Mouse (Mus musculus) lung, adult 2 months (tissue): ENCODE measurements at regions not wholly inside any gene's neighbourhood (a gene's known extent, or its start where the extent isn't known, plus 50 kb on each side); places are given as distances from the start of the nearest gene placed in this dataset.

Experiments
- CTCF ChIP-seq: fragments of 200-500 bp; IDR thresholded peaks from 2 replicates; pipeline ENCODE4 v1.5.1; 2011; ENCODE audit warnings: mild to moderate bottlenecking, low read length, control low read depth; ENCODE audit not compliant: insufficient read depth
- POLR2A ChIP-seq: fragments of 200-500 bp; IDR thresholded peaks from 2 replicates; pipeline ENCODE4 v1.6.1; 2011; ENCODE audit warnings: low read depth, mild to moderate bottlenecking, control low read depth, low read length, borderline replicate concordance; ENCODE audit errors: extremely low read depth

- TF ChIP-seq POLR2A (no peak), CTCF (no peak)
Observed at GRCm38 (mm10) chr4:137158201-137158600, 109.6 kb upstream of the Zbtb40 start.
